Mouse (Mus musculus) kidney, adult 18-20 months (tissue): Measurements from ENCODE around the gene Zbtb44.

ENCODE experiments used
- DNase-seq: peaks from one replicate; pipeline ENCODE4 v3.0.0; 2021

Gene Zbtb44

GRCm38 (mm10) chr9:31072256-31072655 is 41.8 kb downstream of the Zbtb44 start:
- no peak for DNase-seq

- DNase-seq: no peak
Observed at GRCm38 (mm10) chr9:31073797-31074196, 43.4 kb downstream of the Zbtb44 start.

- DNase-seq: no peak
Observed at GRCm38 (mm10) chr9:31074836-31075235, 44.4 kb downstream of the Zbtb44 start.

- DNase-seq: no peak
Observed at GRCm38 (mm10) chr9:31080726-31081125, 50.3 kb downstream of the Zbtb44 start.

- DNase-seq: peak; percentile 80
Observed at GRCm38 (mm10) chr9:31082054-31082666, 51.7 kb downstream of the Zbtb44 start.

GRCm38 (mm10) chr9:31082771-31083170 is 52.3 kb downstream of the Zbtb44 start:
- no peak for DNase-seq

GRCm38 (mm10) chr9:31085556-31085955 is 55.1 kb downstream of the Zbtb44 start:
- no peak for DNase-seq

- DNase-seq: peak; percentile 70
Observed at GRCm38 (mm10) chr9:31086085-31086753, 55.8 kb downstream of the Zbtb44 start.

- DNase-seq: no peak
Observed at GRCm38 (mm10) chr9:31086754-31087145, 56.3 kb downstream of the Zbtb44 start.

GRCm38 (mm10) chr9:31087466-31087865 is 57.0 kb downstream of the Zbtb44 start:
- no peak for DNase-seq

GRCm38 (mm10) chr9:31088116-31088515 is 57.7 kb downstream of the Zbtb44 start:
- no peak for DNase-seq

- DNase-seq: no peak
Observed at GRCm38 (mm10) chr9:31088883-31089282, 58.4 kb downstream of the Zbtb44 start.

- DNase-seq: no peak
Observed at GRCm38 (mm10) chr9:31089541-31089940, 59.1 kb downstream of the Zbtb44 start.

GRCm38 (mm10) chr9:31090081-31091023 is 59.9 kb downstream of the Zbtb44 start:
- DNase-seq: no peak

GRCm38 (mm10) chr9:31091162-31091581 is 60.7 kb downstream of the Zbtb44 start:
- DNase-seq: no peak

- no peak for DNase-seq
Observed at GRCm38 (mm10) chr9:31092111-31092832, 61.8 kb downstream of the Zbtb44 start.

GRCm38 (mm10) chr9:31092833-31093195 is 62.4 kb downstream of the Zbtb44 start:
- no peak for DNase-seq

GRCm38 (mm10) chr9:31097088-31098082 is 66.9 kb downstream of the Zbtb44 start:
- DNase-seq: no peak

GRCm38 (mm10) chr9:31098118-31098517 is 67.7 kb downstream of the Zbtb44 start:
- DNase-seq: no peak

- no peak for DNase-seq
Observed at GRCm38 (mm10) chr9:31108464-31108863, 78.0 kb downstream of the Zbtb44 start.

- no peak for DNase-seq
Observed at GRCm38 (mm10) chr9:31115586-31115985, 85.1 kb downstream of the Zbtb44 start.

- DNase-seq: no peak
Observed at GRCm38 (mm10) chr9:31117088-31117487, 86.6 kb downstream of the Zbtb44 start.
